Mouse (Mus musculus) heart, adult 2 months (tissue): ENCODE measurements around the gene Cdk10.

Experiments used
- CTCF ChIP-seq: fragments of 200-600 bp; IDR thresholded peaks from 2 replicates; pipeline ENCODE4 v1.8.1; 2022; ENCODE audit warnings: antibody characterized with exemption, mild to moderate bottlenecking, moderate library complexity
- POLR2A ChIP-seq: fragments of 200-500 bp; IDR thresholded peaks from 2 replicates; pipeline ENCODE4 v1.6.1; 2011; ENCODE audit warnings: mild to moderate bottlenecking, low read depth, low read length, control low read depth; ENCODE audit not compliant: insufficient read depth

GRCm38 (mm10) chr8:123267926-123268656, 43.4 kb downstream of the Cdk10 start:
- TF ChIP-seq CTCF, result no peak
- no peak for TF ChIP-seq POLR2A
